Mouse (Mus musculus): ENCODE results near the gene Ttc7b.

DNA sequence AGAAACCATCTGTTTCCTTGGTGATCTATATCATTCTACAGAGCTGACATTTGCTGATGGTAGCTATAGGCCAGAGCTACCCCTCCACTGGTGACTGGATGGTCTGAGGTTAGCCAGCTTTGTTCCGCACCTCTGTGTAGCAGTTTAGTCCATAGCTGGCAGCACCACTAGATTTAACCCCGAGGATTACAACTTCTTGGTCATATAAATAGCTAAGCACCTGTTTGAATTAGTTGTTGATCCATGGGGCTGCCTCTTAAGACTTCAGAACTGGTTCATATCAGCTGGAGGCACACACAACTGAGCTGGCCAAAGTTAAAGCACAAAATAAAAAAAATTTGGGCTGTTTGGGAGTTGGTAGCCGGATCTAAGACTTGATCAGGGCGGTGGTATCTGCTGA is 12.6 kb upstream of the Ttc7b start:
- TF ChIP-seq POLR2A (IDR thresholded peaks at IDR 0.05; ENCODE audit: borderline replicate concordance, extremely low read depth, insufficient read depth, insufficient read length, poor library complexity, severe bottlenecking) (no peak), CTCF (IDR thresholded peaks at IDR 0.05; ENCODE audit: borderline replicate concordance, extremely low read depth, insufficient read depth, insufficient read length) (no peak)

All from brain, embryonic 14.5 days (tissue).